Mouse (Mus musculus): ENCODE measurements around the gene Aloxe3. TPM values are rescaled to one million over a fixed set of nuclear protein-coding genes. Genes with fewer than 3 reads are reported as not detected.

Aloxe3 gene
- polyA plus RNA-seq, 1 experiment from 2014 or later = 0.18 TPM

- 2% methylated on average over 33 of the region's 33 CpGs for WGBS
- H3K4me1 ChIP-seq (replicated peaks) = peaks cover 46% of the 10 kb centered on the region
These were observed 4.5 kb upstream of the Aloxe3 start for GRCm38 (mm10) chr11:69121001-69121740.

GRCm38 (mm10) chr11:69121741-69122335, 3.9 kb upstream of the Aloxe3 start:
- Histone ChIP-seq H3K27ac (peak overlapping the region; percentile 94), H3K27me3 (no peaks in the 10 kb centered on the region), H3K36me3 (no peaks in the 10 kb centered on the region), H3K4me2 (peak overlapping the region; percentile 87), H3K4me3 (peak overlapping the region; percentile 65), H3K9ac (peak overlapping the region; percentile 67), H3K4me1 (replicated peaks) (peaks cover 51% of the 10 kb centered on the region), H3K9me3 (replicated peaks) (no peaks in the 10 kb centered on the region)
- ATAC-seq (replicated peaks; ENCODE audit: insufficient number of reproducible peaks, insufficient read depth, low FRiP score, low read depth) = no peak
- WGBS = under 1% methylated on average over 32 of the region's 32 CpGs

More at GRCm38 (mm10) chr11:69121001-69121740, 4.5 kb upstream of the Aloxe3 start:
- Histone ChIP-seq H3K4me2 (peak overlapping the region; percentile 87), H3K9ac (peak overlapping the region; percentile 67), H3K9me3 (replicated peaks) (no peaks in the 10 kb centered on the region), H3K36me3 (no peaks in the 10 kb centered on the region), H3K4me3 (peak overlapping the region; percentile 65), H3K27ac (peak overlapping the region; percentile 94), H3K27me3 (no peaks in the 10 kb centered on the region)
- no peak for ATAC-seq (replicated peaks; ENCODE audit: insufficient number of reproducible peaks, insufficient read depth, low FRiP score, low read depth)

GRCm38 (mm10) chr11:69122336-69122951, 3.3 kb upstream of the Aloxe3 start, which contains the start of gene 9130213A22Rik:
Gene 9130213A22Rik (minus strand): TSS chr11:69122589.
- peak within 1 kb of the TSS; percentile 67 for H3K9ac ChIP-seq
- H3K36me3 ChIP-seq = no peaks in the 10 kb centered on the region
- H3K27ac ChIP-seq = peak within 1 kb of the TSS; percentile 94
- no peaks in the 10 kb centered on the region for H3K9me3 ChIP-seq (replicated peaks)
- WGBS = under 1% methylated on average over 66 of the region's 66 CpGs
- H3K4me1 ChIP-seq (replicated peaks) = peaks cover 50% of the 10 kb centered on the region
- no peaks in the 10 kb centered on the region; the same call in 1 of the 2 replicates for H3K27me3 ChIP-seq
- H3K4me3 ChIP-seq = peak within 1 kb of the TSS; percentile 65
- peak; percentile 78 for ATAC-seq (replicated peaks; ENCODE audit: insufficient number of reproducible peaks, insufficient read depth, low FRiP score, low read depth)
- H3K4me2 ChIP-seq = peak within 1 kb of the TSS; percentile 87

GRCm38 (mm10) chr11:69123056-69123692, 2.5 kb upstream of the Aloxe3 start:
- no peak for ATAC-seq (replicated peaks; ENCODE audit: insufficient number of reproducible peaks, insufficient read depth, low FRiP score, low read depth)
- under 1% methylated on average over 29 of the region's 29 CpGs for WGBS
- Histone ChIP-seq H3K27ac (peak overlapping the region; percentile 94), H3K27me3 (no peaks in the 10 kb centered on the region; the same call in 1 of the 2 replicates), H3K9me3 (replicated peaks) (no peaks in the 10 kb centered on the region), H3K9ac (peak overlapping the region; percentile 67), H3K36me3 (no peaks in the 10 kb centered on the region), H3K4me2 (peak overlapping the region; percentile 87), H3K4me1 (replicated peaks) (peaks cover 51% of the 10 kb centered on the region), H3K4me3 (peak overlapping the region; percentile 65)

- Histone ChIP-seq H3K27me3 (no peaks in the 10 kb centered on the region; the same call in 1 of the 2 replicates), H3K27ac (peak overlapping the region; percentile 94), H3K36me3 (no peaks in the 10 kb centered on the region), H3K4me1 (replicated peaks) (peaks cover 49% of the 10 kb centered on the region), H3K4me3 (peak overlapping the region; percentile 65), H3K4me2 (peak overlapping the region; percentile 87), H3K9me3 (replicated peaks) (no peaks in the 10 kb centered on the region), H3K9ac (peak overlapping the region; percentile 65)
- WGBS = 0% methylated on average over 31 of the region's 31 CpGs
- peak; percentile 45 for ATAC-seq (replicated peaks; ENCODE audit: insufficient number of reproducible peaks, insufficient read depth, low FRiP score, low read depth)
These were observed 1.8 kb upstream of the Aloxe3 start for GRCm38 (mm10) chr11:69123693-69124497.

GRCm38 (mm10) chr11:69124498-69124847, 1.2 kb upstream of the Aloxe3 start:
- peaks cover 44% of the 10 kb centered on the region for H3K4me1 ChIP-seq (replicated peaks)
- H3K9me3 ChIP-seq (replicated peaks) = no peaks in the 10 kb centered on the region
- H3K4me2 ChIP-seq = peak overlapping the region; percentile 87; the same call in 1 of the 2 replicates
- peak overlapping the region; percentile 94; the same call in 1 of the 2 replicates for H3K27ac ChIP-seq
- H3K9ac ChIP-seq = no peak overlapping the region
- ATAC-seq (replicated peaks; ENCODE audit: insufficient number of reproducible peaks, insufficient read depth, low FRiP score, low read depth) = no peak
- no peaks in the 10 kb centered on the region for H3K36me3 ChIP-seq
- 0% methylated on average over 3 of the region's 3 CpGs for WGBS
- peak overlapping the region; percentile 65 for H3K4me3 ChIP-seq
- no peaks in the 10 kb centered on the region; the same call in 1 of the 2 replicates for H3K27me3 ChIP-seq

GRCm38 (mm10) chr11:69125041-69125851, 450 bp upstream of the Aloxe3 start:
- Histone ChIP-seq H3K9me3 (replicated peaks) (no peaks in the 10 kb centered on the region), H3K4me3 (peak overlapping the region; percentile 64), H3K4me2 (peak overlapping the region; percentile 82), H3K36me3 (no peaks in the 10 kb centered on the region), H3K4me1 (replicated peaks) (peaks cover 37% of the 10 kb centered on the region), H3K27me3 (no peaks in the 10 kb centered on the region; the same call in 1 of the 2 replicates), H3K9ac (peak overlapping the region; percentile 60), H3K27ac (peak overlapping the region; percentile 85)
- ATAC-seq (replicated peaks; ENCODE audit: insufficient number of reproducible peaks, insufficient read depth, low FRiP score, low read depth) = peak; percentile 8; the same call in 1 of the 2 replicates
- WGBS = 0% methylated on average over 24 of the region's 24 CpGs

GRCm38 (mm10) chr11:69125919-69126705, 416 bp downstream of the Aloxe3 start:
- Histone ChIP-seq H3K9me3 (replicated peaks) (no peaks in the 10 kb centered on the region), H3K4me3 (peak overlapping the region; percentile 64), H3K4me2 (peak overlapping the region; percentile 82), H3K27ac (no peak overlapping the region; the same call in 1 of the 2 replicates), H3K36me3 (no peaks in the 10 kb centered on the region), H3K4me1 (replicated peaks) (peaks cover 28% of the 10 kb centered on the region), H3K9ac (peak overlapping the region; percentile 60), H3K27me3 (no peaks in the 10 kb centered on the region; the same call in 1 of the 2 replicates)
- ATAC-seq (replicated peaks; ENCODE audit: insufficient number of reproducible peaks, insufficient read depth, low FRiP score, low read depth) = no peak
- WGBS = 18% methylated on average over 20 of the region's 20 CpGs

GRCm38 (mm10) chr11:69126706-69127095, 1.0 kb downstream of the Aloxe3 start:
- H3K36me3 ChIP-seq = no peaks in the 10 kb centered on the region
- 73% methylated on average over 2 of the region's 2 CpGs for WGBS
- no peak overlapping the region for H3K27ac ChIP-seq
- peaks cover 22% of the 10 kb centered on the region for H3K4me1 ChIP-seq (replicated peaks)
- H3K27me3 ChIP-seq = no peaks in the 10 kb centered on the region; the same call in 1 of the 2 replicates
- H3K9me3 ChIP-seq (replicated peaks) = no peaks in the 10 kb centered on the region
- H3K4me2 ChIP-seq = peak overlapping the region; percentile 82
- H3K9ac ChIP-seq = no peak overlapping the region
- H3K4me3 ChIP-seq = peak overlapping the region; percentile 64; the same call in 1 of the 2 replicates
- no peak for ATAC-seq (replicated peaks; ENCODE audit: insufficient number of reproducible peaks, insufficient read depth, low FRiP score, low read depth)
